8 mouse cellular contexts compared by ENCODE assay signal in genomic region chr10:116473759-116474549, GRCm38 (mm10). TPM values are rescaled to one million over a fixed set of nuclear protein-coding genes. Genes with fewer than 3 reads are reported as not detected.
A peak's percentile ranks its signal among the peaks of the same experiment; 100 is the strongest.
DNase-seq lines count a peak whose midpoint lies in the region; ATAC-seq and TF ChIP-seq lines count a peak whose summit lies in the region.

Gene Kcnmb4, minus strand, starts transcription at chr10:116473878.

- peak within 1 kb of the TSS; percentile 87 for H3K9ac ChIP-seq in forebrain, embryonic 16.5 days (replicated peaks; ENCODE audit: low read depth, low read length)
- peak within 1 kb of the TSS; percentile 72 for H3K9ac ChIP-seq in intestine, embryonic 14.5 days (ENCODE audit: low read length)
- H3K9ac ChIP-seq in limb, embryonic 14.5 days (ENCODE audit: low read depth, low read length, severe bottlenecking): peak within 1 kb of the TSS; percentile 79
- peak within 1 kb of the TSS; percentile 70 for H3K9ac ChIP-seq in midbrain, embryonic 15.5 days
- peak within 1 kb of the TSS; percentile 60 for H3K9ac ChIP-seq in stomach, postnatal 0 days (ENCODE audit: low read length)

- H3K9me3 ChIP-seq in forebrain, embryonic 16.5 days (ENCODE audit: control insufficient read depth, low read length): no peaks in the 10 kb centered on the region
- no peaks in the 10 kb centered on the region for H3K9me3 ChIP-seq in intestine, embryonic 14.5 days (ENCODE audit: control insufficient read depth, low read length)
- no peaks in the 10 kb centered on the region for H3K9me3 ChIP-seq in limb, embryonic 14.5 days (ENCODE audit: control insufficient read depth, low read length)
- H3K9me3 ChIP-seq in midbrain, embryonic 15.5 days: no peaks in the 10 kb centered on the region
- H3K9me3 ChIP-seq in stomach, postnatal 0 days (ENCODE audit: control insufficient read depth, low read length): no peaks in the 10 kb centered on the region

- peak; percentile 84 for ATAC-seq in forebrain, embryonic 16.5 days
- ATAC-seq in intestine, embryonic 14.5 days (replicated peaks; ENCODE audit: low FRiP score, low TSS enrichment, low read depth): peak; percentile 85
- peak; percentile 75 for ATAC-seq in limb, embryonic 14.5 days (ENCODE audit: low FRiP score, low read depth)
- peak; percentile 90 for ATAC-seq in midbrain, embryonic 15.5 days (replicated peaks)
- peak; percentile 90 for ATAC-seq in stomach, postnatal 0 days (ENCODE audit: low FRiP score, low TSS enrichment)

- H3K4me2 ChIP-seq in forebrain, embryonic 16.5 days (ENCODE audit: low read length): peak within 1 kb of the TSS; percentile 91
- H3K4me2 ChIP-seq in intestine, embryonic 14.5 days (ENCODE audit: low read length): peak within 1 kb of the TSS; percentile 97
- peak within 1 kb of the TSS; percentile 94 for H3K4me2 ChIP-seq in limb, embryonic 14.5 days (replicated peaks; ENCODE audit: low read depth, low read length, severe bottlenecking)
- H3K4me2 ChIP-seq in midbrain, embryonic 15.5 days: peak within 1 kb of the TSS; percentile 87
- peak within 1 kb of the TSS; percentile 95 for H3K4me2 ChIP-seq in stomach, postnatal 0 days (replicated peaks; ENCODE audit: low read depth)

- peak; percentile 16 for DNase-seq in kidney, adult 18-20 months
- DNase-seq in kidney, adult 8-10 months: no peak
- DNase-seq in cerebellum, adult 11 months: peak; percentile 62
- peak; percentile 76 for DNase-seq in intestine, embryonic 14.5 days (ENCODE audit: low spot score)
- peak; percentile 31 for DNase-seq in limb, embryonic 14.5 days (ENCODE audit: low spot score)
- DNase-seq in stomach, postnatal 0 days (ENCODE audit: low spot score): peak; percentile 58

- H3K27me3 ChIP-seq in forebrain, embryonic 16.5 days (replicated peaks; ENCODE audit: control insufficient read depth, insufficient read depth, low read length): no peaks in the 10 kb centered on the region
- H3K27me3 ChIP-seq in intestine, embryonic 14.5 days (replicated peaks; ENCODE audit: control insufficient read depth, insufficient read depth, low read length): 0 out of 2 replicates have a peak, but pooled peaks cover 6% of the 10 kb centered on the region
- H3K27me3 ChIP-seq in limb, embryonic 14.5 days (ENCODE audit: control insufficient read depth, insufficient read depth, low read length): no peaks in the 10 kb centered on the region
- H3K27me3 ChIP-seq in midbrain, embryonic 15.5 days (replicated peaks): no peaks in the 10 kb centered on the region
- no peaks in the 10 kb centered on the region; the same call in 1 of the 2 replicates for H3K27me3 ChIP-seq in stomach, postnatal 0 days (ENCODE audit: control insufficient read depth, insufficient read depth, low read length)

- H3K4me1 ChIP-seq in forebrain, embryonic 16.5 days (replicated peaks; ENCODE audit: control insufficient read depth, insufficient read depth, low read length): peaks cover 36% of the 10 kb centered on the region
- H3K4me1 ChIP-seq in intestine, embryonic 14.5 days (replicated peaks; ENCODE audit: control insufficient read depth, insufficient read depth, low read length): peaks cover 4% of the 10 kb centered on the region; the same call in 1 of the 2 replicates
- H3K4me1 ChIP-seq in limb, embryonic 14.5 days (ENCODE audit: control insufficient read depth, insufficient read depth, low read length): peaks cover 13% of the 10 kb centered on the region
- H3K4me1 ChIP-seq in midbrain, embryonic 15.5 days: peaks cover 36% of the 10 kb centered on the region
- peaks cover 2% of the 10 kb centered on the region; the same call in 1 of the 2 replicates for H3K4me1 ChIP-seq in stomach, postnatal 0 days (replicated peaks; ENCODE audit: control insufficient read depth, insufficient read depth)

- H3K36me3 ChIP-seq in forebrain, embryonic 16.5 days (ENCODE audit: control insufficient read depth, insufficient read depth): no peaks in the 10 kb centered on the region
- no peaks in the 10 kb centered on the region for H3K36me3 ChIP-seq in intestine, embryonic 14.5 days (ENCODE audit: control insufficient read depth, insufficient read depth, low read length)
- H3K36me3 ChIP-seq in limb, embryonic 14.5 days (ENCODE audit: control insufficient read depth, insufficient read depth, low read length): no peaks in the 10 kb centered on the region
- no peaks in the 10 kb centered on the region for H3K36me3 ChIP-seq in midbrain, embryonic 15.5 days (replicated peaks)
- H3K36me3 ChIP-seq in stomach, postnatal 0 days (ENCODE audit: control insufficient read depth, insufficient read depth, low read length): no peaks in the 10 kb centered on the region

- no peak for TF ChIP-seq POLR2A in limb, embryonic 14.5 days (IDR thresholded peaks at IDR 0.05; ENCODE audit: borderline replicate concordance, extremely low read depth, insufficient read depth, insufficient read length)

- under 1% methylated on average over 62 of the region's 92 CpGs for WGBS in forebrain, embryonic 16.5 days
- 1% methylated on average over 62 of the region's 92 CpGs for WGBS in intestine, embryonic 14.5 days
- WGBS in limb, embryonic 14.5 days: under 1% methylated on average over 49 of the region's 92 CpGs
- WGBS in midbrain, embryonic 15.5 days: under 1% methylated on average over 67 of the region's 92 CpGs
- WGBS in stomach, postnatal 0 days: under 1% methylated on average over 74 of the region's 92 CpGs

- no peak for TF ChIP-seq EP300 in stomach, postnatal 0 days (optimal IDR thresholded peaks at IDR 0.05)

- H3K27ac ChIP-seq in forebrain, embryonic 16.5 days (ENCODE audit: low read length): peak within 1 kb of the TSS; percentile 92
- H3K27ac ChIP-seq in intestine, embryonic 14.5 days (ENCODE audit: low read depth): peak within 1 kb of the TSS; percentile 22; the same call in 1 of the 2 replicates
- H3K27ac ChIP-seq in limb, embryonic 14.5 days (replicated peaks; ENCODE audit: low read depth, low read length): peak within 1 kb of the TSS; percentile 82
- peak within 1 kb of the TSS; percentile 87 for H3K27ac ChIP-seq in midbrain, embryonic 15.5 days
- 0 out of 2 replicates have a peak within 1 kb of the TSS, but pooled peaks have one; percentile 24 for H3K27ac ChIP-seq in stomach, postnatal 0 days (replicated peaks)

- peak within 1 kb of the TSS; percentile 87 for H3K4me3 ChIP-seq in forebrain, embryonic 16.5 days (replicated peaks; ENCODE audit: low read length)
- H3K4me3 ChIP-seq in intestine, embryonic 14.5 days (ENCODE audit: low read depth, low read length): peak within 1 kb of the TSS; percentile 63
- H3K4me3 ChIP-seq in limb, embryonic 14.5 days (replicated peaks; ENCODE audit: low read length): peak within 1 kb of the TSS; percentile 67
- peak within 1 kb of the TSS; percentile 83 for H3K4me3 ChIP-seq in midbrain, embryonic 15.5 days
- peak within 1 kb of the TSS; percentile 65 for H3K4me3 ChIP-seq in stomach, postnatal 0 days (ENCODE audit: low read depth, low read length)

- peak; percentile 32 for TF ChIP-seq CTCF in stomach, postnatal 0 days (IDR thresholded peaks at IDR 0.05; ENCODE audit: low read depth)

RNA-seq across cellular contexts. Expression of gene Kcnmb4, which starts in this region (rescaled TPM):
- polyA plus RNA-seq in forebrain, embryonic 16.5 days (2015; fragmentation: Nextera tagmentation; extraction: Ambion mirVana): 21.2 and 23.1 TPM in 2 replicates
- 5.0 and 6.5 TPM in 2 replicates for polyA plus RNA-seq in intestine, embryonic 14.5 days (2014; fragmentation: Nextera tagmentation; extraction: Ambion mirVana)
- 31.8 and 41.7 TPM in 2 replicates for polyA plus RNA-seq in limb, embryonic 14.5 days (2012; rRNA removed)
- polyA plus RNA-seq in limb, embryonic 14.5 days (2014; fragmentation: Nextera tagmentation; extraction: Ambion mirVana): 13.7 and 15.9 TPM in 2 replicates
- polyA plus RNA-seq in midbrain, embryonic 15.5 days (2015; fragmentation: Nextera tagmentation; extraction: Ambion mirVana): 17.1 and 20.3 TPM in 2 replicates
- polyA plus RNA-seq in stomach, postnatal 0 days (2015; fragmentation: Nextera tagmentation; extraction: Ambion mirVana): 1.8 and 2.6 TPM in 2 replicates

Comparison
In these comparisons a context has a peak if more than half of its experiments do, and no peak if none do; other contexts are left out.
1. DNase-seq: peak in kidney, adult 18-20 months (single experiment), cerebellum, adult 11 months (single experiment), intestine, embryonic 14.5 days (single experiment), limb, embryonic 14.5 days (single experiment) and stomach, postnatal 0 days (single experiment); none in kidney, adult 8-10 months (0 of 2).
2. H3K27ac ChIP-seq: peak in every context shown above with its lines; median percentile 92 in forebrain, embryonic 16.5 days; 87 in midbrain, embryonic 15.5 days; 82 in limb, embryonic 14.5 days; 24 in stomach, postnatal 0 days; 22 in intestine, embryonic 14.5 days.
3. Peak in every context shown above with its lines, with median percentiles within 50 percentile points of each other: ATAC-seq, H3K4me2 ChIP-seq, H3K4me3 ChIP-seq and H3K9ac ChIP-seq.